Mouse (Mus musculus) embryonic facial prominence, embryonic 11.5 days (tissue): ENCODE measurements around the gene Atp5d. TPM values are rescaled to one million over a fixed set of nuclear protein-coding genes. Genes with fewer than 3 reads are reported as not detected.
"Not testable (repeated sequence)": the region's sequence is repeated elsewhere in the genome, so short reads cannot be mapped to it uniquely, and the experiment has no call there.

Experiments
- ATAC-seq: fragments of 200-750 bp; cut with Nextera tagmentation; replicated peaks from 2 replicates; pipeline ENCODE4 v1.8.0; 2017; ENCODE audit warnings: low read depth; ENCODE audit not compliant: insufficient number of reproducible peaks, low FRiP score, low TSS enrichment
- DNase-seq: peaks from one replicate; pipeline ENCODE4 v3.0.0-alpha.2; 2015; ENCODE audit warnings: low spot score
- H3K27ac ChIP-seq: fragments of 300-500 bp; sonication (generic); replicated peaks from 2 replicates; pipeline ENCODE4 v1.5.1; 2014; ENCODE audit warnings: mild to moderate bottlenecking, low read depth, low read length, control low read depth
- H3K27me3 ChIP-seq: fragments of 300-500 bp; sonication (generic); 2 replicates; pipeline ENCODE4 v1.6.1; 2014; ENCODE audit warnings: mild to moderate bottlenecking, low read length, moderate library complexity, mixed read lengths; ENCODE audit not compliant: control insufficient read depth, insufficient read depth
- H3K36me3 ChIP-seq: fragments of 300-500 bp; sonication (generic); replicated peaks from 2 replicates; pipeline ENCODE4 v1.6.1; 2014; ENCODE audit warnings: low read depth, mild to moderate bottlenecking, low read length, moderate library complexity, mixed read lengths; ENCODE audit not compliant: control insufficient read depth, insufficient read depth
- H3K4me1 ChIP-seq: fragments of 300-500 bp; sonication (generic); 2 replicates; pipeline ENCODE4 v1.6.1; 2014; ENCODE audit warnings: low read length, mixed read lengths; ENCODE audit not compliant: control insufficient read depth, insufficient read depth
- H3K4me2 ChIP-seq: fragments of 300-500 bp; sonication (generic); 2 replicates; pipeline ENCODE4 v1.6.1; 2014; ENCODE audit warnings: low read depth, mild to moderate bottlenecking, control low read depth, low read length, moderate library complexity
- H3K4me3 ChIP-seq: fragments of 300-500 bp; sonication (generic); 2 replicates; pipeline ENCODE4 v1.5.1; 2014; ENCODE audit warnings: low read depth, low read length, control low read depth
- H3K9ac ChIP-seq: fragments of 300-500 bp; sonication (generic); replicated peaks from 2 replicates; pipeline ENCODE4 v1.6.1; 2014; ENCODE audit warnings: mild to moderate bottlenecking, control low read depth, low read length
- H3K9me3 ChIP-seq: fragments of 300-500 bp; sonication (generic); replicated peaks from 2 replicates; pipeline ENCODE4 v1.6.1; 2016; ENCODE audit warnings: mild to moderate bottlenecking, low read length, inconsistent platforms, mixed read lengths; ENCODE audit not compliant: control insufficient read depth
- WGBS: fragments of 180-500 bp; shearing (Covaris S2); extraction: QIAGEN DNeasy Blood & Tissue Kit; methylation state at CpG from one replicate; pipeline ENCODE4 v1.1.7; 2014; 5-methylcytosine and 5-hydroxymethylcytosine counted together
- polyA plus RNA-seq: library from polyadenylated mRNA; unstranded; fragments of >200 nt; fragmentation: Nextera tagmentation; extraction: Ambion mirVana; gene quantifications from 2 replicates; pipeline ENCODE4 v1.2.1, GENCODE M21; 2014

Gene Atp5d
- polyA plus RNA-seq, 1 experiment from 2014 or later: 360 TPM

GRCm38 (mm10) chr10:80164998-80165344, 26.5 kb downstream of the Atp5d start:
- under 1% methylated on average over 17 of the region's 17 CpGs for WGBS
- ATAC-seq (peak; percentile 16), DNase-seq (peak; percentile 97)

GRCm38 (mm10) chr10:80165392-80166128, 27.1 kb downstream of the Atp5d start, which contains the start of gene Cirbp:
Gene Cirbp, plus strand, starts transcription at chr10:80165985.
- no peaks in the 10 kb centered on the region for H3K9me3 ChIP-seq
- peaks cover 19% of the 10 kb centered on the region for H3K4me1 ChIP-seq
- H3K27me3 ChIP-seq: no peaks in the 10 kb centered on the region
- peak within 1 kb of the TSS; percentile 32; the same call in 1 of the 2 replicates for H3K9ac ChIP-seq
- 13% methylated on average over 20 of the region's 20 CpGs for WGBS
- H3K27ac ChIP-seq: peak within 1 kb of the TSS; percentile 99; the same call in 1 of the 2 replicates
- ATAC-seq (no peak), DNase-seq (peak; percentile 33)
- peaks cover 3% of the 10 kb centered on the region for H3K36me3 ChIP-seq
- H3K4me3 ChIP-seq: peak within 1 kb of the TSS; percentile 32
- H3K4me2 ChIP-seq: peak within 1 kb of the TSS; percentile 87

More at GRCm38 (mm10) chr10:80164998-80165344, 26.5 kb downstream of the Atp5d start:
- peaks cover 19% of the 10 kb centered on the region for H3K4me1 ChIP-seq
- no peaks in the 10 kb centered on the region for H3K36me3 ChIP-seq
- no peak overlapping the region; the same call in 1 of the 2 replicates for H3K27ac ChIP-seq
- H3K27me3 ChIP-seq: no peaks in the 10 kb centered on the region
- H3K4me3 ChIP-seq: peak overlapping the region; percentile 32
- H3K9ac ChIP-seq: no peak overlapping the region; the same call in 1 of the 2 replicates
- H3K4me2 ChIP-seq: peak overlapping the region; percentile 87
- H3K9me3 ChIP-seq: no peaks in the 10 kb centered on the region

GRCm38 (mm10) chr10:80166136-80166535, 27.7 kb downstream of the Atp5d start:
- DNase-seq, ATAC-seq, H3K27ac ChIP-seq, H3K36me3 ChIP-seq, H3K27me3 ChIP-seq, H3K4me3 ChIP-seq, H3K9me3 ChIP-seq, H3K9ac ChIP-seq: not testable (repeated sequence)
- 90% methylated on average over 4 of the region's 4 CpGs for WGBS
- 0 out of 2 replicates have a peak overlapping the region, but pooled peaks have one; percentile 7 for H3K4me2 ChIP-seq
- peaks cover 17% of the 10 kb centered on the region for H3K4me1 ChIP-seq

GRCm38 (mm10) chr10:80167460-80168037, 29.1 kb downstream of the Atp5d start:
- H3K36me3 ChIP-seq: peaks cover 12% of the 10 kb centered on the region
- peak overlapping the region; percentile 99 for H3K9ac ChIP-seq
- no peaks in the 10 kb centered on the region for H3K9me3 ChIP-seq
- H3K27me3 ChIP-seq: no peaks in the 10 kb centered on the region
- peak; percentile 81 for ATAC-seq
- peak overlapping the region; percentile 91 for H3K4me3 ChIP-seq
- peak; percentile 100 for DNase-seq
- under 1% methylated on average over 52 of the region's 55 CpGs for WGBS
- peaks cover 10% of the 10 kb centered on the region for H3K4me1 ChIP-seq
- peak overlapping the region; percentile 60 for H3K4me2 ChIP-seq
- peak overlapping the region; percentile 99 for H3K27ac ChIP-seq

- ATAC-seq (peak; percentile 16; the same call in 1 of the 2 replicates), DNase-seq (peak; percentile 94)
- Histone ChIP-seq H3K4me3 (peak overlapping the region; percentile 91), H3K27me3 (no peaks in the 10 kb centered on the region), H3K36me3 (peaks cover 12% of the 10 kb centered on the region), H3K9ac (peak overlapping the region; percentile 99), H3K9me3 (no peaks in the 10 kb centered on the region), H3K27ac (peak overlapping the region; percentile 99), H3K4me2 (peak overlapping the region; percentile 60), H3K4me1 (peaks cover 10% of the 10 kb centered on the region)
- WGBS: under 1% methylated on average over 45 of the region's 48 CpGs
Measured at GRCm38 (mm10) chr10:80168038-80168661, 29.7 kb downstream of the Atp5d start.

GRCm38 (mm10) chr10:80169070-80169469, 30.6 kb downstream of the Atp5d start:
- Histone ChIP-seq H3K9me3 (no peaks in the 10 kb centered on the region), H3K4me1 (peaks cover 8% of the 10 kb centered on the region), H3K4me3 (peak overlapping the region; percentile 91), H3K36me3 (peaks cover 12% of the 10 kb centered on the region), H3K9ac (peak overlapping the region; percentile 99), H3K27me3 (no peaks in the 10 kb centered on the region), H3K4me2 (peak overlapping the region; percentile 60), H3K27ac (no peak overlapping the region; the same call in 1 of the 2 replicates)
- 77% methylated on average over 1 of the region's 1 CpGs for WGBS
- DNase-seq (no peak), ATAC-seq (no peak)

- Histone ChIP-seq H3K27me3 (no peaks in the 10 kb centered on the region), H3K27ac (no peak overlapping the region), H3K36me3 (peaks cover 12% of the 10 kb centered on the region), H3K4me1 (peaks cover 2% of the 10 kb centered on the region), H3K4me3 (no peak overlapping the region), H3K4me2 (no peak overlapping the region), H3K9ac (no peak overlapping the region), H3K9me3 (no peaks in the 10 kb centered on the region)
- WGBS: 91% methylated on average over 7 of the region's 7 CpGs
- DNase-seq: no peak
- no peak for ATAC-seq
Measured at GRCm38 (mm10) chr10:80169651-80170050, 31.2 kb downstream of the Atp5d start.
